Mouse (Mus musculus): Measurements from ENCODE around the gene Ift52. TPM values are rescaled to one million over a fixed set of nuclear protein-coding genes. Genes with fewer than 3 reads are reported as not detected.
A peak's percentile ranks its signal among the peaks of the same experiment; 100 is the strongest.

Gene Ift52
- polyA plus RNA-seq, 1 experiment from 2014 or later: 32.3 TPM

GRCm38 (mm10) chr2:163071590-163071989, 54.4 kb downstream of the Ift52 start:
- DNase-seq (ENCODE audit: low spot score): no peak

GRCm38 (mm10) chr2:163073023-163073757, 56.0 kb downstream of the Ift52 start:
- no peak overlapping the region for H3K27ac ChIP-seq (replicated peaks)
- ATAC-seq (ENCODE audit: low FRiP score, low TSS enrichment): no peak
- H3K9ac ChIP-seq (ENCODE audit: low read length): no peak overlapping the region
- DNase-seq (ENCODE audit: low spot score): no peak
- 93% methylated on average over 9 of the region's 9 CpGs for WGBS
- no peaks in the 10 kb centered on the region for H3K4me1 ChIP-seq (replicated peaks; ENCODE audit: control insufficient read depth, insufficient read depth)
- H3K4me2 ChIP-seq (replicated peaks; ENCODE audit: low read depth): no peak overlapping the region
- H3K27me3 ChIP-seq (ENCODE audit: control insufficient read depth, insufficient read depth, low read length): no peaks in the 10 kb centered on the region
- TF ChIP-seq EP300 (optimal IDR thresholded peaks at IDR 0.05): no peak
- TF ChIP-seq CTCF (IDR thresholded peaks at IDR 0.05; ENCODE audit: low read depth): no peak
- H3K9me3 ChIP-seq (ENCODE audit: control insufficient read depth, low read length): no peaks in the 10 kb centered on the region
- H3K4me3 ChIP-seq (ENCODE audit: low read depth, low read length): no peak overlapping the region
- peaks cover 5% of the 10 kb centered on the region; the same call in 1 of the 2 replicates for H3K36me3 ChIP-seq (ENCODE audit: control insufficient read depth, insufficient read depth, low read length)

More at GRCm38 (mm10) chr2:163071590-163071989, 54.4 kb downstream of the Ift52 start:
- Histone ChIP-seq H3K4me3 (ENCODE audit: low read depth, low read length) (no peak overlapping the region), H3K27ac (replicated peaks) (no peak overlapping the region), H3K36me3 (ENCODE audit: control insufficient read depth, insufficient read depth, low read length) (peaks cover 5% of the 10 kb centered on the region; the same call in 1 of the 2 replicates), H3K9ac (ENCODE audit: low read length) (no peak overlapping the region), H3K9me3 (ENCODE audit: control insufficient read depth, low read length) (no peaks in the 10 kb centered on the region), H3K27me3 (ENCODE audit: control insufficient read depth, insufficient read depth, low read length) (no peaks in the 10 kb centered on the region), H3K4me1 (replicated peaks; ENCODE audit: control insufficient read depth, insufficient read depth) (no peaks in the 10 kb centered on the region), H3K4me2 (replicated peaks; ENCODE audit: low read depth) (no peak overlapping the region)
- TF ChIP-seq EP300 (optimal IDR thresholded peaks at IDR 0.05): no peak
- TF ChIP-seq CTCF (IDR thresholded peaks at IDR 0.05; ENCODE audit: low read depth): no peak
- 71% methylated on average over 3 of the region's 3 CpGs for WGBS
- no peak for ATAC-seq (ENCODE audit: low FRiP score, low TSS enrichment)

DNA sequence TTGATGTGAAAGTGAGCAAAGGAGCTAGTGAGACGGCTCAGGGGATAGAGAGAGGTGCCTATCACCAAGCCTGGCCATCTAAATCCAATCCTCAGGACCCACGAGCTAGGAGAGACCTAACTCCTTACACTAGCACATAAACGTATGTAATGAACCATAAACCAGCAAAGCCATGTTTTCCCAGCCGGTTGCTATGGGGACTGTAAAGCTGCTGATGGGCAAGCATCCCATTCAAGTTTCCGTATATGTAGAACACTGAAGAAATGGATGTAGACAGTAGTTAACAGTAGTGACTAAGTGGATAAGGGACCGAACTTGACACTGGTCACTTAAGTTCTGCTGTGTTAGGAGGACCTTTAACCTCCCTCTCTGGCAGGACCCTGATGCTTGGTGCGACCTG, 56.9 kb downstream of the Ift52 start:
- H3K4me2 ChIP-seq (replicated peaks; ENCODE audit: low read depth): no peak overlapping the region
- H3K9ac ChIP-seq (ENCODE audit: low read length): no peak overlapping the region
- no peaks in the 10 kb centered on the region for H3K4me1 ChIP-seq (replicated peaks; ENCODE audit: control insufficient read depth, insufficient read depth)
- 77% methylated on average over 7 of the region's 7 CpGs for WGBS
- no peaks in the 10 kb centered on the region for H3K27me3 ChIP-seq (ENCODE audit: control insufficient read depth, insufficient read depth, low read length)
- TF ChIP-seq CTCF (IDR thresholded peaks at IDR 0.05; ENCODE audit: low read depth) (no peak), EP300 (optimal IDR thresholded peaks at IDR 0.05) (no peak)
- peaks cover 5% of the 10 kb centered on the region; the same call in 1 of the 2 replicates for H3K36me3 ChIP-seq (ENCODE audit: control insufficient read depth, insufficient read depth, low read length)
- DNase-seq (ENCODE audit: low spot score) (no peak), ATAC-seq (ENCODE audit: low FRiP score, low TSS enrichment) (no peak)
- H3K9me3 ChIP-seq (ENCODE audit: control insufficient read depth, low read length): no peaks in the 10 kb centered on the region
- H3K27ac ChIP-seq (replicated peaks): no peak overlapping the region
- H3K4me3 ChIP-seq (ENCODE audit: low read depth, low read length): no peak overlapping the region

GRCm38 (mm10) chr2:163074808-163075207, 57.7 kb downstream of the Ift52 start:
- ATAC-seq (ENCODE audit: low FRiP score, low TSS enrichment) (peak; percentile 52; the same call in 1 of the 2 replicates), DNase-seq (ENCODE audit: low spot score) (peak; percentile 30)
- Histone ChIP-seq H3K27me3 (ENCODE audit: control insufficient read depth, insufficient read depth, low read length) (no peaks in the 10 kb centered on the region), H3K9me3 (ENCODE audit: control insufficient read depth, low read length) (no peaks in the 10 kb centered on the region), H3K4me3 (ENCODE audit: low read depth, low read length) (no peak overlapping the region), H3K4me2 (replicated peaks; ENCODE audit: low read depth) (no peak overlapping the region), H3K4me1 (replicated peaks; ENCODE audit: control insufficient read depth, insufficient read depth) (no peaks in the 10 kb centered on the region), H3K9ac (ENCODE audit: low read length) (no peak overlapping the region; the same call in 1 of the 2 replicates), H3K27ac (replicated peaks) (no peak overlapping the region), H3K36me3 (ENCODE audit: control insufficient read depth, insufficient read depth, low read length) (peaks cover 5% of the 10 kb centered on the region; the same call in 1 of the 2 replicates)
- no peak for TF ChIP-seq EP300 (optimal IDR thresholded peaks at IDR 0.05)
- TF ChIP-seq CTCF (IDR thresholded peaks at IDR 0.05; ENCODE audit: low read depth): no peak
- WGBS: 86% methylated on average over 12 of the region's 12 CpGs

GRCm38 (mm10) chr2:163075234-163075633, 58.1 kb downstream of the Ift52 start:
- no peaks in the 10 kb centered on the region for H3K27me3 ChIP-seq (ENCODE audit: control insufficient read depth, insufficient read depth, low read length)
- H3K4me2 ChIP-seq (replicated peaks; ENCODE audit: low read depth): no peak overlapping the region
- H3K4me3 ChIP-seq (ENCODE audit: low read depth, low read length): no peak overlapping the region
- no peaks in the 10 kb centered on the region for H3K4me1 ChIP-seq (replicated peaks; ENCODE audit: control insufficient read depth, insufficient read depth)
- 66% methylated on average over 3 of the region's 3 CpGs for WGBS
- 0 out of 2 replicates have a peak overlapping the region, but pooled peaks have one; percentile 40 for H3K27ac ChIP-seq (replicated peaks)
- no peaks in the 10 kb centered on the region for H3K9me3 ChIP-seq (ENCODE audit: control insufficient read depth, low read length)
- DNase-seq (ENCODE audit: low spot score): no peak
- TF ChIP-seq CTCF (IDR thresholded peaks at IDR 0.05; ENCODE audit: low read depth) (no peak), EP300 (optimal IDR thresholded peaks at IDR 0.05) (no peak)
- H3K36me3 ChIP-seq (ENCODE audit: control insufficient read depth, insufficient read depth, low read length): peaks cover 5% of the 10 kb centered on the region; the same call in 1 of the 2 replicates
- no peak overlapping the region for H3K9ac ChIP-seq (ENCODE audit: low read length)
- ATAC-seq (ENCODE audit: low FRiP score, low TSS enrichment): peak; percentile 63

- H3K4me3 ChIP-seq (ENCODE audit: low read depth, low read length): no peak overlapping the region
- TF ChIP-seq EP300 (optimal IDR thresholded peaks at IDR 0.05) (no peak), CTCF (IDR thresholded peaks at IDR 0.05; ENCODE audit: low read depth) (no peak)
- DNase-seq (ENCODE audit: low spot score) (no peak), ATAC-seq (ENCODE audit: low FRiP score, low TSS enrichment) (no peak)
- no peak overlapping the region for H3K4me2 ChIP-seq (replicated peaks; ENCODE audit: low read depth)
- H3K27ac ChIP-seq (replicated peaks): no peak overlapping the region
- H3K9me3 ChIP-seq (ENCODE audit: control insufficient read depth, low read length): no peaks in the 10 kb centered on the region
- no peak overlapping the region for H3K9ac ChIP-seq (ENCODE audit: low read length)
- WGBS: 95% methylated on average over 4 of the region's 4 CpGs
- H3K27me3 ChIP-seq (ENCODE audit: control insufficient read depth, insufficient read depth, low read length): no peaks in the 10 kb centered on the region
- peaks cover 5% of the 10 kb centered on the region; the same call in 1 of the 2 replicates for H3K36me3 ChIP-seq (ENCODE audit: control insufficient read depth, insufficient read depth, low read length)
- H3K4me1 ChIP-seq (replicated peaks; ENCODE audit: control insufficient read depth, insufficient read depth): no peaks in the 10 kb centered on the region
These were observed 61.9 kb downstream of the Ift52 start for GRCm38 (mm10) chr2:163079041-163079440.
